Mouse (Mus musculus) retina, embryonic 14.5 days (tissue): Measurements from ENCODE around the gene Nup210l.
"Not testable (repeated sequence)": the region's sequence is repeated elsewhere in the genome, so short reads cannot be mapped to it uniquely, and the experiment has no call there.

ENCODE experiments used
- DNase-seq: peaks from one replicate; pipeline ENCODE4 v3.0.0-alpha.2; 2015; ENCODE audit warnings: low spot score

Gene Nup210l

DNA sequence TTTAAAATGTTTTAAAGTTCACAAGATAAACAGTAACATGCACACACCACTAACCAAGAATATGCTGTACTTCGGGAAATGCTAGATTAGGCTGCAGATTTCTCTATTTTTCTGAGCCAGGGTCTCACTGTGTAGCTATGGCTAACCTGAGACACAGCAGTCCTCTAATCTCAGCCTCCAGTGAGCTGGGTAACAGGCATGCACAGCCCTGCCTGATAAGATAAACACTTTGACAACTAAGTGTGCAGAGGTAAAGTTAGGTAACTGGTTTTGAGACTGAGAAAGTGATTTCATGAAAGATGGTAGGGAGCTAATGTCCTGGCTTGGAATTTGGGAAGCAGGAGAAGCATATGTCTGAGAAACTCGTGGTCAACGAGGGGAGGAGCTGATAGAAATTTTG lies 9.5 kb upstream of the Nup210l start:
- no peak for DNase-seq

DNA sequence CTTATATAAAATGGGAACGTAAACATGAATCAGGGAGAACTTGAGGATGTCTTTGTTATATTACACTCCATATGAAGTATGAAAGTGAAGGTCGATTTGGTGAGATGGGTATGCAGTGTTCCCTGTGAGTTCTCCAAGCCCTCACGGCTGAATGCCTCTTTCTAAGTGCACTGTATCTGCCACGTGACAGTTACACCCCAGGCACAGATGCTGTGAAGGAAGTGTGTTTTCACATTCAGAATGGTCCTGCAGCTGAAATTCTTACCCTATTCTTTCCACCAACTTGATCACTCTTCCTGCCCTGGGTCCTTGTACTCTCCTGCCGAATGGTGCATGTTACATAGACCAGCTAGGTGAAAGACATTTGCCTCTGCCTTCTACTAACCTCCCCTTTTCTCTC lies 6.0 kb upstream of the Nup210l start:
- no peak for DNase-seq

DNA sequence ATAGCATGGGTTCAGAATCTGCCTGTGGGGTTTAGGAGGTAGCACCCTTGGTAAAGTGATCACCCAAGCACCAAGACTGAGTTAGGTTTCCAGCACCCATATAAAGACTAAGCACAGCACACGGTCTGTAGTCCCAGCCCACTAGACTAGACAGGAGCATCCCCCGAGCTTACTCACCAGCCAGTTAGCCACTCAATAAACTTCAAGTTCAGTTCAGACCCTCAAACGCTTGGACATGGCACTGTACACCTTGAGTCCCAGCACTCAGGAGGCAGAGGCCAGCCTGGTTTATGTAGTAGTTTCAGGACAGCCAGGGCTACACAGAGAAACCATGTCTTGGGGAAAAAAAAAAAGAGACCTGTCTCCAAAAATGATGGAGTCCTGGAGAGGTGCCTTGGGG lies 2.9 kb upstream of the Nup210l start:
- no peak for DNase-seq

- DNase-seq: no peak
Observed at GRCm38 (mm10) chr3:90101673-90102072, 2.3 kb upstream of the Nup210l start.

- DNase-seq: no peak
Observed at GRCm38 (mm10) chr3:90102239-90102638, 1.7 kb upstream of the Nup210l start.

DNA sequence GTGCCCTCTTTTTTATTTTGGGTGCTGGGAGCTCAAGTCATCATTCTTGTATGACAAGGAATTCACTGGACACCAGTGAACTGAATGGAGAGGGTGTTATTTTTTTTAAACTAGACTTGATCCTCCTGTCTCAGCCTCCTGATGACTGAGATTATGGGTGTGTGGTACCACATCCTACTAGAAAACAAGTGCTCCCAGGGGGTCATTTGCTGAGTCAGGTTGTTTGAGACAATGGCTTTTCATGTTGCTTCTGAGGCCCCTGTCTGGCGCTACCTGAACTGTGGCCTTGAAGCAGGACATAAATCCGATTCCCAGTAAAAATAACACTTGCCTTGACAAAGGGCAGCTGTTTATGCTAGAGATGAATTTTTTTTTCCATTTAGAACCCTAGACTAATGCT lies 756 bp upstream of the Nup210l start:
- DNase-seq: no peak

- DNase-seq: no peak
Observed at GRCm38 (mm10) chr3:90111706-90112105, 7.8 kb downstream of the Nup210l start.

- peak; percentile 22 for DNase-seq
Observed at GRCm38 (mm10) chr3:90114342-90114741, 10.4 kb downstream of the Nup210l start.

DNA sequence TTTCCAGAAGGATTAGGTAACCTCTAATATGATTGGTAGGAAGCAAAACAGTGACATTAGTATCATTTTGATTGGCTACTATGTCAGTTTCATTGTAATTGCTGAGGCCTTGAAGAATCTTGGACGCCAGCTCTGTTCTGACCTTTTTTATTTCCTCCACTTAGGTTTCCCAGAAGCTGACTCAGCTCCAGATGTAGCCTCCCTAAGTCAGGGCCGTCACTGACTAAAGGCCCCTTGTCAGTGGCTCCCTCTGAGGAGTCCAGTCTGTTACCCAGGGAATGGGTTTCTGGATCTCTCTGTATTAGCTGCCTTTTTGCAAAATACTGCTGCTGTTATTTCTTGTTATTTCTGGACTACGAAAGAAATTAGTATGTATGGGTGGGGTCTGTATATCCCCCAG lies 11.6 kb downstream of the Nup210l start:
- no peak for DNase-seq

DNA sequence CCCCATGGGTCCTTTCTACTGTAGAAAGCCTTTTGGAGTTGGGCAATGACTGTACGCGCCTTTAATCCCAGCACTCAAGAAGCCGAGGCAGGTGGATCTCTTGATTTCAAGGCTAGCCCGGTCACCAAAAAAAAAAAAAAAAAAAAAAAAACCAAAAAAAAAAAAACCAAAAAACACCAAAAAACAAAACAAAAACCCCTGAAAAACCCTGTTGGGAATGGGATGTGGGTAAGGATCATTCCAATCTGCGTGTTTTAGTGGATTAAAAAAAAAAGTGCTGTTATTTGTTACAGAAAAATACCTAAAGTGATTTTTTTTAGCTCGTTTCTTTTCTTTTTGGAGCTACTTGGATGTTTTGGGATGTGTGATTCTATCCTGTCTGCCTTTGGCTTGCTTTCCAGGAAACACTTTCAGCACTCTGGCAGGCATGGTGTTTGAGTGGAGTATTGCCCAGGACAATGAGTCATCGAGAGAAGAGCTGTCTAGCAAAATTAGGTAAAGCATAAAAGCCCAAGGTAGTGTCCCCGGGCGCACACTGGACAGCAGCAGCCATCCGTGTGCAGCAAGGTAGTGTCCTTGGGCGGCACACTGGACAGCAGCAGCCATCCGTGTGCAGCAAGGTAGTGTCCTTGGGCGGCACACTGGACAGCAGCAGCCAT lies 14.3 kb downstream of the Nup210l start:
- no peak for DNase-seq

DNA sequence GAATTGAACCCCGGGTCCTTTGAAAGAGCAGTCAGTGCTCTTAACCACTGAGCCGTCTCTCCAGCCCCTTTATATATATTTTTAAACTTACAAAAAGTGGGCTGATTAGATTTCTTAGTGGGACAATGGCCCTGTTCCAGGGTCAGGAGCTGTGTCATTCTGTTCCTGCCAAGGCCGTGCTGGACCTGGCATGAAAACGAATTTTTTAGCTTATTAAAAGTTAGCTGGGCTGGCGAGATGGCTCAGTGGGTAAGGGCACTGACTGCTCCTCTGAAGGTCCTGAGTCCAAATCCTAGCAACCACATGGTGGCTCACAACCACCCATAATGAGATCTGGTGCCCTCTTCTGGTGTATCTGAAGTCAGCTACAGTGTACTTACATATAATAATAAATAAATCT lies 18.1 kb downstream of the Nup210l start:
- not testable (repeated sequence) for DNase-seq

DNA sequence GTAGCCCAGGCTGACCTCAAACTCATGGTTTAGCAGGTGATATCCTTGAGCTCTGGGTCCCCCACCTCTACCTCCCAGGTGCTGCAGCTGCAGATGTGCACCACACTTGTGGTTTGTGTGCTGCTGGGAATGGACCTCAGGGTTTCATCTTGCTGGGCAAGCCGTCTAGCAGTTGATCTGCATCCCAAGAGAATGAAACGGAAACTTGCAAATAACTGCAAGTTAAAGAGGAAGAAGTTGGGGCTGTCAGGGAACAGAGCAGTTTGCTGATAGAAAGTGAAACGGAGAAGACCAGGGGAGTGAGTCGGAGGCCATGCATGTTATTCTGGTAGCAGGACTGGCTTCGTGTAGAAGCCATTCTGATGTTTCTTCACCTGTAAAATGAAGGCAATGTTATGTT lies 21.8 kb downstream of the Nup210l start:
- no peak for DNase-seq

- no peak for DNase-seq
Observed at GRCm38 (mm10) chr3:90127881-90128280, 23.9 kb downstream of the Nup210l start.

- no peak for DNase-seq
Observed at GRCm38 (mm10) chr3:90132745-90133144, 28.8 kb downstream of the Nup210l start.

DNA sequence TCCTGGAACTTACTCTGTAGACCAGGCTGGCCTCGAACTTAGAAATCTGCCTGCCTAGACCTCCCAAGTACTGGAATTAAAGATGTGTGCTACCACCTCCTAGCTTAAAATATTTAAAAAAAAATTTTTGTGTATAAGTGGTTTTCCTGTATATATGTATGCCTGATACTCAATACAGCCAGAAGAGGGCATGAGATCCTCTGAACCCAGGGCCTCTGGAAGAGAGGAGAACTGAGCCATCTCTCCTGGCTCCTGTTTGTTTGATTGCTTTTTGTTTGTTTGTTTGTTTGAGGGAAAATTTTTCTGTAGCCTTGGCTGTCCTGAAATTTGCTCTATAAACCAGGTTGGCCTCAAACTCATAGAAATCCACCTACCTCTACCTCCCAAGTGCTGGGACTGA lies 29.4 kb downstream of the Nup210l start:
- DNase-seq: no peak

- no peak for DNase-seq
Observed at GRCm38 (mm10) chr3:90134483-90134882, 30.6 kb downstream of the Nup210l start.

DNA sequence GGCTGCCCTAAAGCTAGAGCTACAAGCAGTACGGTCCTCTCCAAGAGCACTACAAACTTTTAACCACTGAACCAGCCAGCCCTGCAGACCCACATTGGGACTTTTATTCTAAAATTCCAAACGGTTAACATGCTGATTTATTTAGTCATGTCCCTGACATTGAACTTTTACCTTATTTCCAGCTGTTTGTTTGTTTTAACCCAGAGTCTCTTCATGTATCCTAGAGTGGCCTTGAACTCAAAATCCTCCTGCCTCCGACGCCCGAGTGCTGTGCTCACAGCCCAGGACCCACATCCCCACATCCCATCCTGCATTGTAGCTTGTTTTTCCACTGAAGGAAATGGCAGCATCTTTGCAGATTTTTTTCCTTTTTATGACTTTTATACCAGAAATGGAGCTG lies 31.1 kb downstream of the Nup210l start:
- DNase-seq: no peak

DNA sequence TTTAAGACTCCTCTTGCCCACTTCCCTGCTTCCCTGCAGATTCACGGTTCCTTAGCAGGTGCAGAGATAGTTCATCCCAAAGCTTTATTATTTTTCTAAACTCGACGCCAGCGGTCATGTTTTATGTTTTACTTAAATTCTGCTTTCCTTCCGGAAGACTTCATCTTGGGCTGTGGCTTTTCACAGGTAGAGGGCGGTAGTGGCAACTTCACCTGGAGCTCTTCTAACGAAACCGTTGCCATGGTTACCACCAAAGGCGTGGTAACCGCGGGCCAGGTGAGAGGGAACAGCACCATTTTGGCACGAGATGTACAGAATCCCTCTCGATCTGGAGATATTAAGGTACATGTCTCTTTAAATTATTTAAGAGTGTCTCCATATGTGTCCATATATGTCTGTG lies 32.7 kb downstream of the Nup210l start:
- peak; percentile 2 for DNase-seq

- DNase-seq: no peak
Observed at GRCm38 (mm10) chr3:90137606-90138005, 33.7 kb downstream of the Nup210l start.

GRCm38 (mm10) chr3:90139962-90140361 lies 36.0 kb downstream of the Nup210l start:
- DNase-seq: no peak

- no peak for DNase-seq
Observed at GRCm38 (mm10) chr3:90145461-90145860, 41.5 kb downstream of the Nup210l start.

DNA sequence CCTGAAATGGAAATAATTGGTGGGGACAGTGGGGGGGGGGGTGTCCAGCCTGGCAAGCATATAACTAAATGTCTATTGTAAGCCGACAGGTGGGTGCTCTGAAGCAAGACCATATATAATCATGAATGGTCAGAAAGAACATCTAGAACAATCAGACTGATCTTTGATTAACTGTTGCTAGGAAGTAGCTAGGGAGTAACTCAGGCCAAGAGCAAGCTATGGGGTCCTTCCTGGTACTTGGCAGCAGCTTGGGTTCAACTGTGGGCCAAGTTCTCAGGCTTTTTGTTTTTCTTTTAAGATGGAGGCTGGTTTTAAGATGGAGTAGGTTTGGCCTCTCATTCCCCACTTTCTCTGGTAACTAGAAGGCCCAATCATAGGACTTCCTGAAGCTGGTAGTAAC lies 42.7 kb downstream of the Nup210l start:
- no peak for DNase-seq

- DNase-seq: no peak
Observed at GRCm38 (mm10) chr3:90151086-90151740, 47.3 kb downstream of the Nup210l start.

DNA sequence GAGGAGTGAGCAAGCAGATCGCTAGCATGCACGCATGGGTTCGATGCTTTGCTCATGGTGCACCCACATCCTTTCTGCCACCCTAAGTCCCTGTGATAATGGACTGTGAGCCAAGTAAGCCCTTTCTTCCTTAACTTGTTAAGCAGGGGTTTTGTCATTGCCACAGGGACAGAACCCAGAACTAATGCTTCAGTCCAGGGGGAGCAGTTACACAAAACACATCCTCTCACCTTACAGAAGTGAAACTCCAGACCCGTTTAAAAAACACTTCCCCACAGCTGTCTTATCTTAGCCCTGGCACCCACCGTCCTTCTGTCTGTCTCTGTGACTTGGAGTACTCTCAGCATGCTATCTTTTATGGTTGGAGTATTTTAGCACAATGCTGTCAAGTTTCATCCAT lies 52.1 kb downstream of the Nup210l start:
- no peak for DNase-seq
